Mouse (Mus musculus) E14TG2a.4 (cell line): ENCODE data around the gene Slc10a2.

Experiments
- H3K27me3 ChIP-seq: 2 replicates; pipeline ENCODE4 v1.6.1; 2014; ENCODE audit warnings: low read length, control low read depth; ENCODE audit not compliant: insufficient read depth
- H3K36me3 ChIP-seq: 2 replicates; pipeline ENCODE4 v1.6.1; 2014; ENCODE audit warnings: low read length, control low read depth; ENCODE audit not compliant: insufficient read depth
- H3K4me1 ChIP-seq: replicated peaks from 2 replicates; pipeline ENCODE4 v1.6.1; 2014; ENCODE audit warnings: low read depth, low read length, control low read depth
- H3K4me3 ChIP-seq: replicated peaks from 2 replicates; pipeline ENCODE4 v1.5.1; 2014; ENCODE audit warnings: mild to moderate bottlenecking, low read length
- H3K9me3 ChIP-seq: 2 replicates; pipeline ENCODE4 v1.6.1; 2014; ENCODE audit warnings: low read length, control low read depth
- CTCF ChIP-seq: conservative IDR thresholded peaks from 2 replicates; pipeline ENCODE4 v1.5.1; 2014; ENCODE audit warnings: low read length
- NANOG ChIP-seq: IDR thresholded peaks from 2 replicates; pipeline ENCODE4 v1.6.1; 2014; ENCODE audit warnings: borderline replicate concordance, low read length, mixed read lengths
- POU5F1 ChIP-seq: IDR thresholded peaks from 2 replicates; pipeline ENCODE4 v1.6.1; 2014; ENCODE audit warnings: low read length, borderline replicate concordance

Slc10a2 gene

GRCm38 (mm10) chr8:5038811-5039561 lies 66.2 kb downstream of the Slc10a2 start:
- H3K4me3 ChIP-seq: no peak overlapping the region
- no peaks in the 10 kb centered on the region for H3K36me3 ChIP-seq
- H3K4me1 ChIP-seq: no peaks in the 10 kb centered on the region
- TF ChIP-seq POU5F1 (no peak), CTCF (no peak), NANOG (no peak)
- H3K9me3 ChIP-seq: no peaks in the 10 kb centered on the region
- no peaks in the 10 kb centered on the region for H3K27me3 ChIP-seq
